Mouse (Mus musculus): ENCODE measurements around the gene Iqgap2. TPM values are rescaled to one million over a fixed set of nuclear protein-coding genes. Genes with fewer than 3 reads are reported as not detected.

Iqgap2 gene
- polyA plus RNA-seq, 1 experiment from 2014 or later, result 16.5 TPM

DNA sequence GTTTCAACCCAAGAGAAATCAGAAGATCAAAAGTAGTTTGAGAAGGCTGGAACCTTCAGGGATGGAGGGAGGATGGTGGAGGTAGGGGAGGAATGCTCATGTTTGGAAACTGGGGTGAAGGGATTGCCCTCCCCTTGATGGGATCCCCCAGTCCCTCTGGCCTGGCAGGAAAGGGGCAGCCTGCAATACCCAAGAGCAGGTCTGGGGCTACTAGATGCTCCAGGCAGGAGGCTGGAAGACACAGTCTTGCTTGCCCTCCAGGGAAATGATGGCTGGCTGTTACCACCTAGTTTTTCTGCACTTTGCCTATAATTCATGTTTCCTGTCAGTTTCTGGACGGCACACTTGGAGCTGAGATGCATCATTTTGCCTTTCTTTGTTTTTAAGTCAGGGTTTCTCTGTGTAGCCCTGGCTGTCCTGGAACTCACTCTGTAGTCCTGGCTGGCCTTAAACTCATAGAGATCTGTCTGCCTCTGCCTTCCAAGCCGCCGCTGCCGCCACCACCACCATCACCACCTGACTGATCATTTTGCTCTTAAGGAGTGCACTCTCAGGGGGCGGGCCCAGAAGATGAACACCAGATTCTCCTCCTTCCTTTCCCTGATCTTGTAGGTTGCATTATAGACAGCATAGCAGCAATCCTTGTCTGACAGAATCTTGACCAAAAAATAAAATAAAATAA is 313.6 kb downstream of the Iqgap2 start:
- no peaks in the 10 kb centered on the region for H3K27me3 ChIP-seq (ENCODE audit: control insufficient read depth, insufficient read depth, low read length)
- no peak overlapping the region for H3K9ac ChIP-seq (ENCODE audit: low read length)
- H3K36me3 ChIP-seq (ENCODE audit: control insufficient read depth, insufficient read depth, low read length), result no peaks in the 10 kb centered on the region
- DNase-seq (ENCODE audit: low spot score) (no peak), ATAC-seq (ENCODE audit: low FRiP score, low TSS enrichment) (no peak)
- no peaks in the 10 kb centered on the region for H3K9me3 ChIP-seq (ENCODE audit: control insufficient read depth, low read length)
- no peak overlapping the region for H3K4me3 ChIP-seq (ENCODE audit: low read depth, low read length)
- no peaks in the 10 kb centered on the region for H3K4me1 ChIP-seq (replicated peaks; ENCODE audit: control insufficient read depth, insufficient read depth)
- no peak overlapping the region for H3K27ac ChIP-seq (replicated peaks)
- TF ChIP-seq EP300 (optimal IDR thresholded peaks at IDR 0.05) (no peak), CTCF (IDR thresholded peaks at IDR 0.05; ENCODE audit: low read depth) (no peak)
- no peak overlapping the region for H3K4me2 ChIP-seq (replicated peaks; ENCODE audit: low read depth)
- 86% methylated on average over 5 of the region's 5 CpGs for WGBS

Other genes with a start within 250 kb of the Iqgap2 start
- gene F2rl2, start 195.1 kb downstream of the Iqgap2 start, polyA plus RNA-seq (2015; fragmentation: Nextera tagmentation; extraction: Ambion mirVana), result 0.18 and 0.21 TPM in 2 replicates
- gene Gm20075, start 189.5 kb upstream of the Iqgap2 start, polyA plus RNA-seq (2015; fragmentation: Nextera tagmentation; extraction: Ambion mirVana), result 13.7 and 14.1 TPM in 2 replicates
- gene Gm17190, start 190.1 kb upstream of the Iqgap2 start, polyA plus RNA-seq (2015; fragmentation: Nextera tagmentation; extraction: Ambion mirVana), result not detected in 2 replicates
- 1.6 TPM in 2 replicates for gene Sv2c, start 240.7 kb upstream of the Iqgap2 start, polyA plus RNA-seq (2015; fragmentation: Nextera tagmentation; extraction: Ambion mirVana)